Mouse (Mus musculus) testis, adult 2 months (tissue): Measurements from ENCODE around the gene Higd1a.

Experiments used
- CTCF ChIP-seq: fragments of 200-500 bp; IDR thresholded peaks from 2 replicates; pipeline ENCODE4 v1.5.1; 2012; ENCODE audit warnings: low read depth, mild to moderate bottlenecking, inconsistent platforms, low read length, moderate library complexity; ENCODE audit not compliant: control insufficient read depth, insufficient read depth, insufficient replicate concordance
- POLR2A ChIP-seq: fragments of 200-500 bp; IDR thresholded peaks from 2 replicates; pipeline ENCODE4 v1.6.1; 2012; ENCODE audit warnings: low read depth, mild to moderate bottlenecking, inconsistent platforms, low read length, moderate library complexity; ENCODE audit not compliant: control insufficient read depth

- no peak for TF ChIP-seq CTCF
- TF ChIP-seq POLR2A = no peak
Measured at GRCm38 (mm10) chr9:121900282-121900855, 42.2 kb upstream of the Higd1a start.
